Mouse (Mus musculus): ENCODE measurements around the gene Npas2. TPM values are rescaled to one million over a fixed set of nuclear protein-coding genes. Genes with fewer than 3 reads are reported as not detected.

Npas2 gene
- polyA plus RNA-seq, 1 experiment from 2014 or later, result not detected

DNA sequence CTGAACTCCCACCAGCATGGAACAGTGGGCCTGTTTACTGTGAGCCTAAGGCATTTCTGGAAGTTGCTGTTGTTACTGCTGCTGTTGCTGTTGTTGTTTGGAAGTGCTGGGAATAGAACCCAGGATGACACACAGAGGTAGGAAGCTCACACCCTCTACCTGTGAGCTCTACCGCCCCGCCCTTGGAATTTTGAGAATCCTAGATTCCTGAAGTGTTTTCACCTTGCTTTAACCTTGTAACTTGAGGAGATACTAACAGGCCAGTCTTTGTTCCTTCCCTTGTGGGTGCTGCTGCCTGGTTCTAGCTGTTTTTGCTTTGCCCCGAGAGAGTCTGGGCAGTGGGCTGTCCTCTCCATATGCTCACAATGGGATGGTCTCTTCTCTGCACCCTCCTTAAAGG lies 98.5 kb downstream of the Npas2 start:
- H3K4me1 ChIP-seq, result 0 out of 2 replicates have a peak, but pooled peaks cover 2% of the 10 kb centered on the region
- ATAC-seq (ENCODE audit: low FRiP score, low read depth), result no peak
- 81% methylated on average over 3 of the region's 3 CpGs for WGBS
- H3K9me3 ChIP-seq, result no peaks in the 10 kb centered on the region
- H3K9ac ChIP-seq (replicated peaks), result no peak overlapping the region
- H3K4me3 ChIP-seq, result no peak overlapping the region
- H3K4me2 ChIP-seq (replicated peaks), result no peak overlapping the region
- H3K36me3 ChIP-seq, result no peaks in the 10 kb centered on the region
- H3K27ac ChIP-seq (replicated peaks), result no peak overlapping the region
- H3K27me3 ChIP-seq, result no peaks in the 10 kb centered on the region

DNA sequence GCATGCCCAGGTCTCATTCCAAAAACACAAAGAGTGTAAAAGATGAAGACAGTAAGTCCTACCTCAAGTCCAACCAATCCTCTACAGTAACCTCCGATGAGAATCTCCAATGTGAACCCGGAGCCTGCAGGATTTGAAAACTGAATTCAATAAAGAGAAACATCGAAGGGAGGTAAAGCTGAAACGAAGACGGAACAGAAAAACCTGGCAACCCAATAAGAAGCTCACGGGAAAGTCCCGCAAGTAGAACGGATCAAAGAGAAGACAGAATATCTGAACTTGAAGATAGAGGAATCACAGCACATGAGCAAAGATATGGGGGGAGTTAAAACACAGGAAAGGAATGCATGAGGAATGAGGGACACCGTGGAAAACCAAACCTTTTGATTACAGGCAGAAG lies 104.8 kb downstream of the Npas2 start:
- H3K9ac ChIP-seq (replicated peaks), result no peak overlapping the region
- no peak overlapping the region for H3K4me2 ChIP-seq (replicated peaks)
- H3K27ac ChIP-seq (replicated peaks), result no peak overlapping the region
- H3K4me1 ChIP-seq, result no peaks in the 10 kb centered on the region
- no peak for ATAC-seq (ENCODE audit: low FRiP score, low read depth)
- no peaks in the 10 kb centered on the region for H3K27me3 ChIP-seq
- 93% methylated on average over 9 of the region's 9 CpGs for WGBS
- no peak overlapping the region for H3K4me3 ChIP-seq
- H3K36me3 ChIP-seq, result no peaks in the 10 kb centered on the region
- no peaks in the 10 kb centered on the region for H3K9me3 ChIP-seq

DNA sequence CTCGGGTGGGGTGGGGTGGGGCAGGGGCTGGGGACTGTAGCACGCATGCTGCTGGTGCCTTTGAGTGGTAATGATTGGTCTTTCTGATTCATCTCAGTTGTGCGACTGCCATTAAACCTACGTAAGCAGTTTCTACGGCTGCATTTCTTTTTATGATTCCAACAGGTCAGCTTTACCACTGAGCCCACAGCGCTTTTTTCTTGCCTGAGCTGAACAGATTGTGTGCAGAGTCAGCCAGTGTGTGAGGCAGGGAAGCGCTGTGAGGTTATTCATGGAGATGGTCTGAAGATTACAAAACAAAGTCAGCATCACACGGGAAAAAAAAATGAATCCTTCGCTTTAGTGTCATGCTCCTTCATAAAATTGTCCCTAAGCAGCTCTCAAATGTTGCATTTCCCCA lies 106.7 kb downstream of the Npas2 start:
- no peak for ATAC-seq (ENCODE audit: low FRiP score, low read depth)
- WGBS, result 95% methylated on average over 9 of the region's 9 CpGs
- no peaks in the 10 kb centered on the region for H3K36me3 ChIP-seq
- no peak overlapping the region for H3K9ac ChIP-seq (replicated peaks)
- no peak overlapping the region for H3K4me2 ChIP-seq (replicated peaks)
- no peak overlapping the region for H3K27ac ChIP-seq (replicated peaks)
- H3K4me3 ChIP-seq, result no peak overlapping the region
- no peaks in the 10 kb centered on the region for H3K9me3 ChIP-seq
- no peaks in the 10 kb centered on the region for H3K27me3 ChIP-seq
- no peaks in the 10 kb centered on the region for H3K4me1 ChIP-seq

DNA sequence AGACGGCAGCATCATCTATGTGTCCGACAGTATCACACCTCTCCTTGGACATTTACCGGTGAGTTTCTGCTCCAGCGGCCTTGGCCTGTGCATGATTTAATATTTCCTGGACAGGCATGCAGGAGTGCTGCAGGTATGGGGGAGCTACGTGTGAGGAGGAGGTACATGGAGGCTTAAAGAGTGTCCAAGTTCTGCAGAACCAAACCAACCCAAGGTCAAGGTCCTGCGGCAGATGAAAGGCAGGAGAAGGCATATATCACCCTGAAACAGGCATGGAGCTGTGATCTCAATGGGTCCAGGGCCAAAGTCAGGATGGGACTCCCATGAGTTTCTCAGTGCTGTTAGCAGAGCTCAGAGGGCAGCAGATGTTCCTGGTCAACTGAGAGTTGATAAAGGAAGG lies 107.1 kb downstream of the Npas2 start:
- Histone ChIP-seq H3K27me3 (no peaks in the 10 kb centered on the region), H3K4me3 (no peak overlapping the region), H3K9ac (replicated peaks) (no peak overlapping the region), H3K9me3 (no peaks in the 10 kb centered on the region), H3K36me3 (no peaks in the 10 kb centered on the region), H3K4me1 (no peaks in the 10 kb centered on the region), H3K27ac (replicated peaks) (no peak overlapping the region), H3K4me2 (replicated peaks) (no peak overlapping the region)
- ATAC-seq (ENCODE audit: low FRiP score, low read depth), result no peak
- 92% methylated on average over 6 of the region's 6 CpGs for WGBS

DNA sequence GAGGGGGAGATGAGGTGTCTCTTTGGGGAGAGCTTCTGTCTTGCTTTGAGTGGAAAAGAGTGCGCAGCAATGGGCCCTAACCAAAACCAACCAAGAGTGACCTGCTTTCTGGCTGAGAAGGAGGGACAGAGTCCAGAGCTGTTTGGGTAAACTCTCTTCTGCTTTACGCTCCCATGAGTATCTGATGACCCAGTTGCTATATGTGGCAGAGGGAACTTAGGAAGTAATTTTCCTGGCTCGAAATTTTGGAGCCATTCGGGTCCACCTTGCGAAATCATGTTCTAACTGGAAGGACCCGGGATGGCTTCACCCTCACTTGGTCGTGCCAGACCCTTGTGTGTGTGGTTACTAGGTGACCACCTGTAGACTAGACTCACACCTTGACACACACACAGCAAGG lies 108.7 kb downstream of the Npas2 start:
- Histone ChIP-seq H3K36me3 (no peaks in the 10 kb centered on the region), H3K4me3 (no peak overlapping the region), H3K4me1 (no peaks in the 10 kb centered on the region), H3K4me2 (replicated peaks) (no peak overlapping the region), H3K27me3 (no peaks in the 10 kb centered on the region), H3K9me3 (no peaks in the 10 kb centered on the region), H3K9ac (replicated peaks) (no peak overlapping the region), H3K27ac (replicated peaks) (no peak overlapping the region)
- WGBS, result 89% methylated on average over 7 of the region's 7 CpGs
- ATAC-seq (ENCODE audit: low FRiP score, low read depth), result no peak

DNA sequence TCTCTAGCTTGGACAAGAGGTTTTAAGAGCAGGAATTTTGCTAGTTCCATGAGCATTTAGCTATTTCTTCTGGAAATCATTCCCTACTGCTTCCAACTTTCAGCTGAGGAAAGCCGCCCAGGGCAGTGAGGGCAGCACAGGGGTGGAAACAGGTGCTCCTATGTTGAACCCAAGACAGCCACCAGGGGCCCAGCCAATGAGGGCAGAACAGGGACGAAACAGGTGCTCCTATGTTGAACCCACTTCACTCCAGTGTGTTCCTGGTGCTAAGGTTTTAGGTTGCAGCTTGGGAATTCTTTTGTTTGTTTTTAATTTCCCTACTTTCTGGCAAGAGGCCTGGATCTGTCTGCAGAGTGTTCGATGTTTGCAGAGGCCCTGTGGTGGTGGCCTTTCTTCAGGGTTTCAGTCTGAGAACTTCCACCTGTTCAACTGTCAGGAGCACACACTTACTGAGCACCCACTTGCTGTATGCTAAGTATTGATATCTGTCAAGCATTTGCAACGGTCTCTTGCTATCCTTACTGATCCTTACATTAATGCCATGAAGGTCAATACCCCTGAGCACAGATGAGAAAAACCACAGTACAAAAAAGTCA lies 109.6 kb downstream of the Npas2 start:
- Histone ChIP-seq H3K9ac (replicated peaks) (no peak overlapping the region), H3K27ac (replicated peaks) (no peak overlapping the region), H3K9me3 (no peaks in the 10 kb centered on the region), H3K36me3 (no peaks in the 10 kb centered on the region), H3K4me1 (no peaks in the 10 kb centered on the region), H3K4me3 (no peak overlapping the region), H3K4me2 (replicated peaks) (no peak overlapping the region), H3K27me3 (no peaks in the 10 kb centered on the region)
- 83% methylated on average over 4 of the region's 4 CpGs for WGBS
- no peak for ATAC-seq (ENCODE audit: low FRiP score, low read depth)

DNA sequence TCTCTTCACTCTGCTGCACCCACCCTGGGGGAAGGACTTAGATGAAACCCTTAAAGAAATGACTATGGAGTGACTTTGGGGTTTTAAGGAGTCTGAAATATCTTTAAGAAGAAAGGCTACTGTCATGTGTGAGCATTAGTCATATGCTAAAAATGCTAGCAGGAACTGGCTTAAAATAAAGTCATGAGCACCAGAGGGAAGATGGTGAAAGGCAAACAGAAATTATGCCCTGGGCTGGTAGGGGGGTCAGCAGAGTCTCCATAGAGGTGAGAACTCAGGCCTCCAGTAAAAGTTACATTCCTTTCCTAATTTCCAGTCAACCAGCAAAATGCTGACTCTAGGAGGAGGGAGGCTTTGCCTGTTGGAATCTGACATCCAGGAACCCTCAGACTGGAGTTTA lies 113.8 kb downstream of the Npas2 start:
- no peak overlapping the region for H3K9ac ChIP-seq (replicated peaks)
- H3K4me3 ChIP-seq, result no peak overlapping the region
- no peak overlapping the region for H3K4me2 ChIP-seq (replicated peaks)
- no peaks in the 10 kb centered on the region for H3K36me3 ChIP-seq
- H3K4me1 ChIP-seq, result peaks cover 3% of the 10 kb centered on the region; the same call in 1 of the 2 replicates
- H3K27ac ChIP-seq (replicated peaks), result no peak overlapping the region
- H3K27me3 ChIP-seq, result no peaks in the 10 kb centered on the region
- no peaks in the 10 kb centered on the region for H3K9me3 ChIP-seq
- no peak for ATAC-seq (ENCODE audit: low FRiP score, low read depth)

DNA sequence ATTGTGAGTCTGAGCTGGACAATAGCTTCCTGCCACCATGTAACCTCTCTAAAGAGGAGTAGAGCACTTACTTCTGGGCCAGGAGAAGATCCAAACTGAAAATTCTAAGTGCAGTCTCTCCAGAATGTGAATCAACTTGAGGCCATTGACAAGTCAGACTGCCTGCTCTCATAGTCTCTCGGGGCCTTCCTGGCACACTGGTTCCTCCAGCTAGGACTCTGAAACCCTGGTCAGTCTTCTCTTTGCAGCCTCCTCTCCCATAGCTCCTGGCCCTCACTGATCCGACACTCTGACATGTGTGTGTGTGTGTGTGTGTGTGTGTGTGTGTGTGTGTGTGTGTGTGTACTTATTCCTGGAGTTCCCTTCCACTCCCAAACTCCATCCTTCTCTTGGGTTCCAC lies 114.4 kb downstream of the Npas2 start:
- no peak for ATAC-seq (ENCODE audit: low FRiP score, low read depth)
- Histone ChIP-seq H3K4me1 (peaks cover 10% of the 10 kb centered on the region), H3K4me3 (no peak overlapping the region), H3K36me3 (no peaks in the 10 kb centered on the region), H3K4me2 (replicated peaks) (no peak overlapping the region), H3K9me3 (no peaks in the 10 kb centered on the region), H3K9ac (replicated peaks) (no peak overlapping the region), H3K27ac (replicated peaks) (no peak overlapping the region), H3K27me3 (no peaks in the 10 kb centered on the region)
- 87% methylated on average over 2 of the region's 2 CpGs for WGBS

DNA sequence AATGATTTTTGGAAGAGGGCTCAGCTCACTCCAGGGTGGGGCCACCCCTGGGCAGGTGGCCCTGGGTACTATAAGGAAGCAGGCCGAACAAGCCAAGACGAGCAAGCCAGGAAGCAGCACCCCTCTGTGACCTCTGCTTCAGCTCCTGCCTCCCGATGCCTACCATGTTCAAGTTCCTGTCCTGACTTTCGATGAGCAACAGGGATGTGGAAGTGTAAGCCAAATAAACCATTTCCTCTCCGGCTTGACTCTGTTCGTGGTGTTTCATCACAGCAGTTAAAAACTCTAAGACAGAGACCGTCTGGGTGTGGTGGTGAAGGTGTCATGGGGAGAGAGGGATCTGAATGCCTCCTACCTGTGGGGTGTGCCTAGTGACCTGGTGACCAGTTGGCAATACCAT lies 116.0 kb downstream of the Npas2 start:
- Histone ChIP-seq H3K27ac (replicated peaks) (no peak overlapping the region), H3K27me3 (no peaks in the 10 kb centered on the region), H3K4me3 (no peak overlapping the region), H3K4me1 (peaks cover 14% of the 10 kb centered on the region), H3K4me2 (replicated peaks) (no peak overlapping the region), H3K9ac (replicated peaks) (no peak overlapping the region), H3K36me3 (no peaks in the 10 kb centered on the region), H3K9me3 (no peaks in the 10 kb centered on the region)
- ATAC-seq (ENCODE audit: low FRiP score, low read depth), result no peak
- 87% methylated on average over 7 of the region's 7 CpGs for WGBS

DNA sequence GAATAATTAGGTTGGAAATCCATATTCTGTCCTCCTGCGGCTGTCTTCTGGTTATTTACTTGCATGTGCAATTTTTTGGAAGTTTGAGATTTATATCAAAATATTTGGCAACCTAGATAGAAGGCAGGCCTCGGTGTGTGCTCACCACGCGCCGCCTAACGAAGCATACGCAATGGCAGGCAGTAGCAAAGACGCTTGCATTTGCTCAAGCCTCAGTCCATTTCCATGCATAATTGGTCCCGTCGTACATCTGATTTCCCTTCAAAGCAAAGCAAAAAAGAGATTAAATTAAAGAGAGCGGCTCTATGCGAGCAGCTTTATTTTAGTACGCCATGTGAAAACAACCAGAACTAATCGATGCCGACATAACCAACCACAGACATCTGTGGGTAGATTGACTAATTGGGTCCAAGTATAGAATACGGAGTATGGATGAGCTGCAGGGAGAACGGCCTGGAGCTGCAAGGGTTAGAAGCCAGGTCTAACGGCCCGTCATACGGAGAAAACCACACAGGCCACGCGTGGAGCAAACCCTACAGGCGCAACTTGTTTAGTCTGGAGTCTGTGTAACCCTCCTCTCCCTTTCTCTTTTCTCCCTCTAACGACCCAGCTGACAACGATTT lies 118.9 kb downstream of the Npas2 start:
- Histone ChIP-seq H3K4me1 (peaks cover 14% of the 10 kb centered on the region), H3K27me3 (no peaks in the 10 kb centered on the region), H3K4me2 (replicated peaks) (peak overlapping the region; percentile 29), H3K36me3 (no peaks in the 10 kb centered on the region), H3K9ac (replicated peaks) (no peak overlapping the region), H3K9me3 (no peaks in the 10 kb centered on the region), H3K4me3 (no peak overlapping the region), H3K27ac (replicated peaks) (no peak overlapping the region)
- ATAC-seq (ENCODE audit: low FRiP score, low read depth), result peak; percentile 80; the same call in 1 of the 2 replicates
- 53% methylated on average over 25 of the region's 25 CpGs for WGBS

DNA sequence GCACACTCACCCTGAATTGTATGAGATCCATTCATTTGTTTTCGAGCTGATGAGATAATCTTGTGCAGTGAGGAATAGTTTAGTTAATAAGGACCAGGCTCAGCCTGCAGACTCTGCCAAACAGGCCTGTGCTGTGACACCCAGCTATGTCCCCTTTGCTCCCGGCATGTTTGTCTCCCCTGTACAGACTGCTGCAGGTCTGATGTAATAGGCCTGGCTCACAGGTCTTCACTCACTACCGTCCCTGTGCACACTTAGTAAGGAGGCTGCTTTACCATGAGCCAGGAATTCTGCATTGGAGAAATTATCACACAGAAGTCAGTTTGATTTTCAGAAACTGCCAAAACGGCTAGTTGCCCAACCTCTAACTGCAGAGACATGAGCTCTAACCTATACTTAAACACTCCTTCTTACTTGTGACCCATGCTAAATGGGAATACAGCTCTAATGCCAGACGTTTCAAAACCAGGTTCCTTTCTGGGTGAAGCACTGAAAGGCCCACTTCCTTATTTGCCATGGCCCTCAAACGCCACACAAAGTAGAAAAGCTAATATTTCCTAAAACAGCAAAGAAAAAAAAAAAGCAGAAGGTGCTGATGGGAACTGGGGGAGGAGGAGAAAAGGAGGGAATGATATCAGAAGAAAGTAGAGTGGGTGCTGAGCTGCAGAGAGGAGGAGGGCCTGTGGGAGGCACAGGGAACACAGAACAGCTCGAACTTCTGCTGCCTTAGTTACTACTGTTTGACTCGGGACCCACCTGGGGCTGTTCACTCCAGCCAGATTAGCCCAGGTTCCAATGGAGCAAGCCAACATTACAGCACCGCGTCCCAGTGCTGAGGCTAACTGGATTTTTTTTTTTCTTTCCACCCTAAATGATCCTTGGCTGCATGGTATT lies 120.1 kb downstream of the Npas2 start:
- Histone ChIP-seq H3K36me3 (no peaks in the 10 kb centered on the region), H3K4me1 (peaks cover 14% of the 10 kb centered on the region), H3K4me2 (replicated peaks) (no peak overlapping the region), H3K27ac (replicated peaks) (no peak overlapping the region), H3K9ac (replicated peaks) (no peak overlapping the region), H3K4me3 (no peak overlapping the region), H3K27me3 (no peaks in the 10 kb centered on the region), H3K9me3 (no peaks in the 10 kb centered on the region)
- ATAC-seq (ENCODE audit: low FRiP score, low read depth), result no peak
- 78% methylated on average over 10 of the region's 10 CpGs for WGBS

DNA sequence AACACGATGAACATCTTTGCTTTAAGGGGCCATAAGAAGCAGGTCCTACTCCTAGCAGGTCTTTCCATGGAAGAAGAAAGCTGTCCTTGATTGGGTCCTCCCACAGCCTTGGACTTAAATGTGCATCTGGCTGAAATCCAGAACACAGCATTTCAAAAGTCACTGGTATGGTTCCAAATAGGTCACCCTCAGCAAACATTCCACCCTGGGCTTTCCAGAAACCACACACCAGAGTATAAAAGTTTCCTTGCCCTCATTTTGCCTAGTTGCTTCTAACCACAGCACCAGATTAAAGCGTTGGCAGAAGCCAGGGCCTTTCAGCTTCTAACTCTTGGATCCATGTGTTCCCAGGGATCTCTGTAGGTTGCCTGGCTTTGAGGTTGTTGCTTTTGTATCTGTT lies 124.4 kb downstream of the Npas2 start:
- Histone ChIP-seq H3K4me3 (no peak overlapping the region), H3K27me3 (no peaks in the 10 kb centered on the region), H3K9ac (replicated peaks) (no peak overlapping the region), H3K4me2 (replicated peaks) (no peak overlapping the region), H3K27ac (replicated peaks) (no peak overlapping the region), H3K9me3 (no peaks in the 10 kb centered on the region), H3K4me1 (peaks cover 5% of the 10 kb centered on the region; the same call in 1 of the 2 replicates), H3K36me3 (no peaks in the 10 kb centered on the region)
- no peak for ATAC-seq (ENCODE audit: low FRiP score, low read depth)
- 79% methylated on average over 2 of the region's 2 CpGs for WGBS
